Mouse (Mus musculus) heart, adult 2 months (tissue): ENCODE data around the gene Cmtm8.

ENCODE experiments used
- CTCF ChIP-seq: fragments of 200-600 bp; IDR thresholded peaks from 2 replicates; pipeline ENCODE4 v1.8.1; 2022; ENCODE audit warnings: antibody characterized with exemption, mild to moderate bottlenecking, moderate library complexity
- EP300 ChIP-seq: fragments of 200-500 bp; IDR thresholded peaks from 2 replicates; pipeline ENCODE4 v1.6.1; 2011; ENCODE audit warnings: low read depth, low read length, control low read depth; ENCODE audit not compliant: insufficient read depth
- POLR2A ChIP-seq: fragments of 200-500 bp; IDR thresholded peaks from 2 replicates; pipeline ENCODE4 v1.6.1; 2011; ENCODE audit warnings: mild to moderate bottlenecking, low read depth, low read length, control low read depth; ENCODE audit not compliant: insufficient read depth

DNA sequence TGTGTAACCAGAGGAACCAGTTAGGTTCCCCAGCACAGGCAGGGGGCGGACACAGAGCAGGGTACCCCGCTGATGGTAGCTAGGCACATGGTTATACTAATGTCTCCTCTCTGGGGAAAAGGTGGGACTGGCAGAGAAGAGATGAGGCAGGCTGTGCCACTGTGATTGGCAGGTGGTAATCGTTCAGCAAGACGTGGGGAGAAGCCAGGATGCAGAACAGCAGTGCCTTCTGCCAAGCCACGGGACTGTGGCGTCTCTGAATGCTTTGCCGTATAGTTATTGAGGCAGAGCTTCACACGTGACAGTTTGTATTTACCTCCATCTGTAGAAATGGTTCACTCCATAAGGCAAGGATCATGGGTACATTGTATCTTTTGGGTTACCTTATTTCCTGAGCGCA, 10.7 kb upstream of the Cmtm8 start:
- no peak for TF ChIP-seq CTCF
- no peak for TF ChIP-seq EP300
- no peak for TF ChIP-seq POLR2A
